Mouse (Mus musculus) intestine, postnatal 0 days (tissue): ENCODE data around the gene Zic4. TPM values are rescaled to one million over a fixed set of nuclear protein-coding genes. Genes with fewer than 3 reads are reported as not detected.
A peak's percentile ranks its signal among the peaks of the same experiment; 100 is the strongest.

Experiments used
- ATAC-seq: fragments of 200-750 bp; cut with Nextera tagmentation; 2 replicates; pipeline ENCODE4 v1.8.0; 2017; ENCODE audit warnings: mild to moderate bottlenecking, moderate TSS enrichment, moderate library complexity
- H3K27ac ChIP-seq: fragments of 300-500 bp; sonication (generic); 2 replicates; pipeline ENCODE4 v1.5.1; 2014; ENCODE audit warnings: mild to moderate bottlenecking, low read depth, low read length, moderate library complexity
- H3K27me3 ChIP-seq: fragments of 300-500 bp; sonication (generic); replicated peaks from 2 replicates; pipeline ENCODE4 v1.6.1; 2014; ENCODE audit warnings: low read length, mixed read lengths; ENCODE audit not compliant: control insufficient read depth, insufficient read depth
- H3K36me3 ChIP-seq: fragments of 300-500 bp; sonication (generic); 2 replicates; pipeline ENCODE4 v1.6.1; 2014; ENCODE audit warnings: mild to moderate bottlenecking, moderate library complexity; ENCODE audit not compliant: control insufficient read depth, insufficient read depth
- H3K4me1 ChIP-seq: fragments of 300-500 bp; sonication (generic); replicated peaks from 2 replicates; pipeline ENCODE4 v1.6.1; 2014; ENCODE audit warnings: antibody characterized with exemption, low read length, mixed read lengths; ENCODE audit not compliant: control insufficient read depth, insufficient read depth
- H3K4me2 ChIP-seq: fragments of 300-500 bp; sonication (generic); replicated peaks from 2 replicates; pipeline ENCODE4 v1.6.1; 2014; ENCODE audit warnings: low read depth, mild to moderate bottlenecking, moderate library complexity
- H3K4me3 ChIP-seq: fragments of 300-500 bp; sonication (generic); 2 replicates; pipeline ENCODE4 v1.5.1; 2014; ENCODE audit warnings: low read depth, low read length
- H3K9ac ChIP-seq: fragments of 300-500 bp; sonication (generic); 2 replicates; pipeline ENCODE4 v1.6.1; 2014; ENCODE audit warnings: mild to moderate bottlenecking, low read depth, low read length
- H3K9me3 ChIP-seq: fragments of 300-500 bp; sonication (generic); 2 replicates; pipeline ENCODE4 v1.6.1; 2016; ENCODE audit warnings: mixed run types; ENCODE audit not compliant: control insufficient read depth
- CTCF ChIP-seq: sonication (generic); IDR thresholded peaks from 2 replicates; pipeline ENCODE4 v1.5.1; 2016; ENCODE audit warnings: low read depth, mild to moderate bottlenecking, control low read depth, antibody characterized with exemption, moderate library complexity
- WGBS: fragments of 180-500 bp; shearing (Covaris S2); extraction: QIAGEN DNeasy Blood & Tissue Kit; methylation state at CpG from one replicate; pipeline ENCODE4 v1.1.7; 2014; 5-methylcytosine and 5-hydroxymethylcytosine counted together
- polyA plus RNA-seq: library from polyadenylated mRNA; unstranded; fragments of >200 nt; fragmentation: Nextera tagmentation; extraction: Ambion mirVana; gene quantifications from 2 replicates; pipeline ENCODE4 v1.2.1, GENCODE M21; 2015

Zic4 gene
- polyA plus RNA-seq, 1 experiment from 2014 or later, result not detected

GRCm38 (mm10) chr9:91382111-91382379 lies 19.8 kb downstream of the Zic4 start:
- no peak for TF ChIP-seq CTCF
- WGBS, result 10% methylated on average over 2 of the region's 2 CpGs
- H3K27me3 ChIP-seq, result peaks cover 98% of the 10 kb centered on the region
- H3K9me3 ChIP-seq, result no peaks in the 10 kb centered on the region
- H3K4me2 ChIP-seq, result no peak overlapping the region; the same call in 1 of the 2 replicates
- no peak overlapping the region for H3K27ac ChIP-seq
- no peak overlapping the region for H3K9ac ChIP-seq
- H3K4me3 ChIP-seq, result peak overlapping the region; percentile 50
- no peaks in the 10 kb centered on the region for H3K36me3 ChIP-seq
- no peak for ATAC-seq
- peaks cover 2% of the 10 kb centered on the region; the same call in 1 of the 2 replicates for H3K4me1 ChIP-seq

DNA sequence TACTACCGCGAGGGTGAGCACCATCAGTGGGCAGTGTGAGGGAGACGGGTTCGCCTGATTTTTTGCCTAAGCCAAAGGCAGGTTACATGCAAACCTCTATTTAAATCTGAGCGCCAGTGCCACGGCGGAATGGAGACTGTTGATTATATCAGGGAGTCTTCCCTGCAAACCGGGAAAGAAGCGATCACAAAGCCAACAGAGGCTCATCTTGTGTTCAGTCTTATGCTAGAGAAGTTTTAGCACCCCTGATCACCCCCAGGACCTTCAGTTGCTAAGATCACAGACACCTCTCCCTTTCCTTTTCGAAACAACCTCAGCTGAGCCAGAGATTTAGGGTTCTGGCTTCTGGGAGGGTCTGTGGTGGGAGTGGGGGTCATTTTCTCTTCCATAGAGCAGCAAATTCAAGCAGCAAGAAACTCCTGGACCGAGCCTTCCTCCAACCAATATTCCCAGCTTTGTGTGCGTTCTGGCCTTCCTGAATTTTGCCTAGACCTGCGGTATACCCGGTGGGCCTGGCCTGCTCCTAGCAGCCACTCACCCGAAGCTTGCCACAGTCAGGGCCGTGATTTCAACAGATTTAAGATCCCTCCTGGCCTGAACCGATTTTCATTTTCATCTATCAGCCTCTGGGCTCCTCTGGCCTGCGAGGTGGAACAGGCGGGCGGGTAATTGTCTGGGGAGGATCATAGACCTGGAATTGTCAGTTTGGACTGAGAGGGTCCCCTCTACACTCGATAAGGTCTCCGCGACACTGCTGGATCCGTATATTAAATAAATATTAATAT lies 20.4 kb downstream of the Zic4 start:
- Histone ChIP-seq H3K4me1 (peaks cover 2% of the 10 kb centered on the region; the same call in 1 of the 2 replicates), H3K36me3 (no peaks in the 10 kb centered on the region), H3K4me2 (no peak overlapping the region), H3K9me3 (no peaks in the 10 kb centered on the region), H3K27ac (no peak overlapping the region), H3K9ac (no peak overlapping the region), H3K4me3 (no peak overlapping the region), H3K27me3 (peaks cover 98% of the 10 kb centered on the region)
- 2% methylated on average over 24 of the region's 24 CpGs for whole genome bisulfite sequencing
- TF ChIP-seq CTCF, result no peak
- ATAC-seq, result no peak

DNA sequence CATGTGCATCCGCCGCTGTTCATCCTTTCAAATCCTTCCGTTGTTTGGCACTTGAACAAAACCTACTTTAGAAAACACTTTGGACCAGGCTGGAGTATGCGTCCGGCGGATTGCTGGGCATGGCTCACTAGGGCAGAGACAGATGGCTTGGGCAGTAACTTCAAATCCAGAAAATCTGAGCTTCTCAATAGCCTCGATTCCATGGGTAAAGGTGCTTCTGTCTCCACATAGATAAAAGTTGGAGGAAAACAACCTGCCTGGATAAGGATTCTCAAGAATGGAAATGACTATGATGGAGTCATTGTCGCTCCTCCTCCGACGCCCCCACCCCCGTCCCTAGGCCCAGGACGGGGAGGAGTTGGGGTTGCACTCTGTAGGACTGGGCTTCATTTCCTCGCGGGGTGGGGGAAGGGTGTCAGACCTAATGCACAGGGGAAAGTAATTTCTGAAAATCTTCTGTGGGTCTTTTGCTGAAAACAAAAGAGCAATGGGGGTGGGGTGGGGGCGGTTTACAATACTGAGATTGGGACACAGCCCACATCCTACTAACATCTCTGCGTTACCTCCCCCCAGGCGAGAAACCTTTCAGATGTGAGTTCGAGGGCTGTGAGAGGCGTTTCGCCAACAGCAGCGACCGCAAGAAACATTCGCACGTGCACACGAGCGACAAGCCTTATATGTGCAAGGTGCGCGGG lies 21.4 kb downstream of the Zic4 start:
- H3K27me3 ChIP-seq, result peaks cover 98% of the 10 kb centered on the region
- H3K9me3 ChIP-seq, result no peaks in the 10 kb centered on the region
- no peak overlapping the region for H3K4me3 ChIP-seq
- no peak for ATAC-seq
- no peak for TF ChIP-seq CTCF
- WGBS, result 2% methylated on average over 28 of the region's 28 CpGs
- H3K27ac ChIP-seq, result no peak overlapping the region
- no peak overlapping the region for H3K9ac ChIP-seq
- no peaks in the 10 kb centered on the region for H3K36me3 ChIP-seq
- peaks cover 2% of the 10 kb centered on the region; the same call in 1 of the 2 replicates for H3K4me1 ChIP-seq
- no peak overlapping the region for H3K4me2 ChIP-seq

- Histone ChIP-seq H3K4me3 (no peak overlapping the region), H3K27ac (no peak overlapping the region), H3K27me3 (peaks cover 97% of the 10 kb centered on the region), H3K4me1 (peaks cover 2% of the 10 kb centered on the region; the same call in 1 of the 2 replicates), H3K9me3 (no peaks in the 10 kb centered on the region), H3K36me3 (no peaks in the 10 kb centered on the region), H3K4me2 (no peak overlapping the region), H3K9ac (no peak overlapping the region)
- no peak for TF ChIP-seq CTCF
- ATAC-seq, result no peak
- WGBS, result under 1% methylated on average over 30 of the region's 30 CpGs
Observed at GRCm38 (mm10) chr9:91384136-91384500, 21.9 kb downstream of the Zic4 start.

- H3K4me2 ChIP-seq, result no peak overlapping the region
- H3K4me1 ChIP-seq, result peaks cover 2% of the 10 kb centered on the region; the same call in 1 of the 2 replicates
- H3K9ac ChIP-seq, result no peak overlapping the region
- TF ChIP-seq CTCF, result no peak
- no peak for ATAC-seq
- H3K4me3 ChIP-seq, result no peak overlapping the region
- no peaks in the 10 kb centered on the region for H3K36me3 ChIP-seq
- peaks cover 97% of the 10 kb centered on the region for H3K27me3 ChIP-seq
- 3% methylated on average over 4 of the region's 4 CpGs for WGBS
- H3K9me3 ChIP-seq, result no peaks in the 10 kb centered on the region
- H3K27ac ChIP-seq, result no peak overlapping the region
Observed at GRCm38 (mm10) chr9:91384693-91385560, 22.7 kb downstream of the Zic4 start.
